Mouse (Mus musculus): ENCODE measurements around the gene Taar7a.

- TF ChIP-seq CTCF (IDR thresholded peaks at IDR 0.05; ENCODE audit: insufficient read depth, low read length), result no peak
- no peak for TF ChIP-seq POLR2A (IDR thresholded peaks at IDR 0.05; ENCODE audit: borderline replicate concordance, extremely low read depth, low read depth, low read length)
Observed at GRCm38 (mm10) chr10:24031347-24031746, 38.1 kb upstream of the Taar7a start.
